Mouse (Mus musculus) lung, embryonic 16.5 days (tissue): ENCODE results near the gene N4bp1. TPM values are rescaled to one million over a fixed set of nuclear protein-coding genes. Genes with fewer than 3 reads are reported as not detected.

Experiments used
- ATAC-seq: fragments of 200-750 bp; cut with Nextera tagmentation; 2 replicates; pipeline ENCODE4 v1.8.0; 2017; ENCODE audit warnings: low read depth, mild to moderate bottlenecking, moderate library complexity
- H3K27ac ChIP-seq: fragments of 300-500 bp; sonication (generic); 2 replicates; pipeline ENCODE4 v1.5.1; 2014; ENCODE audit warnings: mild to moderate bottlenecking, control low read depth, low read length
- H3K27me3 ChIP-seq: fragments of 300-500 bp; sonication (generic); 2 replicates; pipeline ENCODE4 v1.6.1; 2014; ENCODE audit warnings: low read depth, low read length, mixed read lengths; ENCODE audit not compliant: control insufficient read depth, insufficient read depth
- H3K36me3 ChIP-seq: fragments of 300-500 bp; sonication (generic); 2 replicates; pipeline ENCODE4 v1.6.1; 2014; ENCODE audit warnings: low read length; ENCODE audit not compliant: control insufficient read depth, insufficient read depth
- H3K4me1 ChIP-seq: fragments of 300-500 bp; sonication (generic); replicated peaks from 2 replicates; pipeline ENCODE4 v1.6.1; 2014; ENCODE audit warnings: low read length, mixed read lengths; ENCODE audit not compliant: control insufficient read depth, insufficient read depth
- H3K4me2 ChIP-seq: fragments of 300-500 bp; sonication (generic); 2 replicates; pipeline ENCODE4 v1.6.1; 2014; ENCODE audit warnings: low read depth, low read length, control low read depth
- H3K4me3 ChIP-seq: fragments of 300-500 bp; sonication (generic); 2 replicates; pipeline ENCODE4 v1.5.1; 2014; ENCODE audit warnings: mild to moderate bottlenecking, low read length, control low read depth
- H3K9ac ChIP-seq: fragments of 300-500 bp; sonication (generic); 2 replicates; pipeline ENCODE4 v1.6.1; 2014; ENCODE audit warnings: low read length, control low read depth
- H3K9me3 ChIP-seq: fragments of 300-500 bp; sonication (generic); 2 replicates; pipeline ENCODE4 v1.6.1; 2016; ENCODE audit warnings: low read length; ENCODE audit not compliant: control insufficient read depth
- WGBS: fragments of 180-500 bp; shearing (Covaris S2); extraction: QIAGEN DNeasy Blood & Tissue Kit; methylation state at CpG from one replicate; pipeline ENCODE4 v1.1.7; 2014; 5-methylcytosine and 5-hydroxymethylcytosine counted together
- polyA plus RNA-seq: library from polyadenylated mRNA; unstranded; fragments of >200 nt; fragmentation: Nextera tagmentation; extraction: Ambion mirVana; gene quantifications from 2 replicates; pipeline ENCODE4 v1.2.1, GENCODE M21; 2015

The N4bp1 gene
- polyA plus RNA-seq, 1 experiment from 2014 or later: 7.2 TPM

- ATAC-seq: no peak
- WGBS: 64% methylated on average over 2 of the region's 2 CpGs
- no peaks in the 10 kb centered on the region for H3K27me3 ChIP-seq
- no peak overlapping the region for H3K27ac ChIP-seq
- no peak overlapping the region for H3K9ac ChIP-seq
- peaks cover 14% of the 10 kb centered on the region for H3K4me1 ChIP-seq
- no peak overlapping the region for H3K4me2 ChIP-seq
- no peaks in the 10 kb centered on the region for H3K36me3 ChIP-seq
- H3K9me3 ChIP-seq: no peaks in the 10 kb centered on the region
- H3K4me3 ChIP-seq: no peak overlapping the region
Observed at GRCm38 (mm10) chr8:86870771-86871170, 14.3 kb downstream of the N4bp1 start.

GRCm38 (mm10) chr8:86868041-86868440, 17.0 kb downstream of the N4bp1 start:
- H3K36me3 ChIP-seq: no peaks in the 10 kb centered on the region
- no peaks in the 10 kb centered on the region for H3K9me3 ChIP-seq
- no peak overlapping the region for H3K27ac ChIP-seq
- no peak for ATAC-seq
- H3K4me2 ChIP-seq: no peak overlapping the region
- H3K4me1 ChIP-seq: peaks cover 8% of the 10 kb centered on the region
- no peak overlapping the region for H3K9ac ChIP-seq
- no peaks in the 10 kb centered on the region for H3K27me3 ChIP-seq
- H3K4me3 ChIP-seq: no peak overlapping the region
- WGBS: 92% methylated on average over 3 of the region's 3 CpGs

- no peak overlapping the region for H3K4me2 ChIP-seq
- H3K9ac ChIP-seq: no peak overlapping the region
Observed at GRCm38 (mm10) chr8:86864764-86865163, 20.3 kb downstream of the N4bp1 start.

GRCm38 (mm10) chr8:86862837-86863236, 22.2 kb downstream of the N4bp1 start:
- Histone ChIP-seq H3K9me3 (no peaks in the 10 kb centered on the region), H3K27me3 (no peaks in the 10 kb centered on the region), H3K27ac (no peak overlapping the region), H3K4me1 (peaks cover 2% of the 10 kb centered on the region; the same call in 1 of the 2 replicates), H3K36me3 (peaks cover 7% of the 10 kb centered on the region; the same call in 1 of the 2 replicates), H3K4me2 (no peak overlapping the region), H3K9ac (no peak overlapping the region), H3K4me3 (no peak overlapping the region)
- 56% methylated on average over 4 of the region's 4 CpGs for WGBS
- ATAC-seq: no peak

More at GRCm38 (mm10) chr8:86864764-86865163, 20.3 kb downstream of the N4bp1 start:
- H3K27me3 ChIP-seq: no peaks in the 10 kb centered on the region
- H3K4me1 ChIP-seq: peaks cover 2% of the 10 kb centered on the region; the same call in 1 of the 2 replicates
- H3K36me3 ChIP-seq: peaks cover 7% of the 10 kb centered on the region; the same call in 1 of the 2 replicates
- H3K4me3 ChIP-seq: no peak overlapping the region
- no peak for ATAC-seq
- no peak overlapping the region for H3K27ac ChIP-seq
- H3K9me3 ChIP-seq: no peaks in the 10 kb centered on the region
- WGBS: 67% methylated on average over 4 of the region's 4 CpGs

- Histone ChIP-seq H3K4me1 (peaks cover 2% of the 10 kb centered on the region; the same call in 1 of the 2 replicates), H3K27ac (no peak overlapping the region), H3K4me3 (no peak overlapping the region), H3K4me2 (no peak overlapping the region), H3K9ac (no peak overlapping the region), H3K9me3 (no peaks in the 10 kb centered on the region), H3K27me3 (no peaks in the 10 kb centered on the region), H3K36me3 (peaks cover 7% of the 10 kb centered on the region; the same call in 1 of the 2 replicates)
- no peak for ATAC-seq
- WGBS: 87% methylated on average over 3 of the region's 3 CpGs
Observed at GRCm38 (mm10) chr8:86862155-86862816, 22.8 kb downstream of the N4bp1 start.

GRCm38 (mm10) chr8:86861516-86861915, 23.5 kb downstream of the N4bp1 start:
- H3K36me3 ChIP-seq: peaks cover 7% of the 10 kb centered on the region; the same call in 1 of the 2 replicates
- no peak for ATAC-seq
- H3K4me1 ChIP-seq: peaks cover 2% of the 10 kb centered on the region; the same call in 1 of the 2 replicates
- no peaks in the 10 kb centered on the region for H3K9me3 ChIP-seq
- H3K27ac ChIP-seq: no peak overlapping the region
- no peak overlapping the region for H3K4me3 ChIP-seq
- H3K4me2 ChIP-seq: no peak overlapping the region
- 62% methylated on average over 7 of the region's 7 CpGs for WGBS
- H3K9ac ChIP-seq: no peak overlapping the region
- no peaks in the 10 kb centered on the region for H3K27me3 ChIP-seq

- Histone ChIP-seq H3K27ac (no peak overlapping the region), H3K4me2 (no peak overlapping the region), H3K4me3 (no peak overlapping the region), H3K9ac (no peak overlapping the region), H3K27me3 (no peaks in the 10 kb centered on the region), H3K9me3 (no peaks in the 10 kb centered on the region), H3K4me1 (no peaks in the 10 kb centered on the region), H3K36me3 (peaks cover 5% of the 10 kb centered on the region; the same call in 1 of the 2 replicates)
- no peak for ATAC-seq
- WGBS: 78% methylated on average over 7 of the region's 7 CpGs
Observed at GRCm38 (mm10) chr8:86856248-86856647, 28.8 kb downstream of the N4bp1 start.

GRCm38 (mm10) chr8:86854686-86855085, 30.4 kb downstream of the N4bp1 start:
- Histone ChIP-seq H3K4me3 (no peak overlapping the region), H3K9ac (no peak overlapping the region), H3K4me1 (no peaks in the 10 kb centered on the region), H3K4me2 (no peak overlapping the region), H3K36me3 (no peaks in the 10 kb centered on the region), H3K9me3 (no peaks in the 10 kb centered on the region), H3K27ac (no peak overlapping the region), H3K27me3 (no peaks in the 10 kb centered on the region)
- no peak for ATAC-seq
- WGBS: 64% methylated on average over 11 of the region's 11 CpGs

- no peak overlapping the region for H3K9ac ChIP-seq
- H3K27me3 ChIP-seq: no peaks in the 10 kb centered on the region
- H3K36me3 ChIP-seq: no peaks in the 10 kb centered on the region
- H3K4me2 ChIP-seq: no peak overlapping the region
- no peak overlapping the region for H3K27ac ChIP-seq
- no peaks in the 10 kb centered on the region for H3K4me1 ChIP-seq
- ATAC-seq: no peak
- no peaks in the 10 kb centered on the region for H3K9me3 ChIP-seq
- no peak overlapping the region for H3K4me3 ChIP-seq
- WGBS: 53% methylated on average over 2 of the region's 2 CpGs
Observed at GRCm38 (mm10) chr8:86853989-86854373, 31.1 kb downstream of the N4bp1 start.
